Mouse (Mus musculus): ENCODE data around the gene Pgrmc1.

- TF ChIP-seq CTCF (IDR thresholded peaks at IDR 0.05; ENCODE audit: insufficient read depth, low read depth, low read length) (no peak), POLR2A (IDR thresholded peaks at IDR 0.05; ENCODE audit: insufficient read depth, low read depth, low read length) (no peak)
Measured at GRCm38 (mm10) chrX:36551351-36551750, 46.7 kb upstream of the Pgrmc1 start.
